Mouse (Mus musculus) MEL (cell line): Measurements from ENCODE around the gene Tmem234. TPM values are rescaled to one million over a fixed set of nuclear protein-coding genes. Genes with fewer than 3 reads are reported as not detected.

Experiments
- DNase-seq: peaks from one replicate; pipeline ENCODE4 v3.0.0; 2011; ENCODE audit warnings: low read depth, low spot score
- H3K27ac ChIP-seq: 2 replicates; pipeline ENCODE4 v1.5.1; 2012; ENCODE audit warnings: low read depth, mild to moderate bottlenecking, control low read depth, low read length, moderate library complexity; ENCODE audit not compliant: control insufficient read depth
- H3K27me3 ChIP-seq, 2 experiments: fragments of 150-350 bp in 1 of 2; sonication (generic) in 1 of 2; 2 replicates each; pipeline ENCODE4 v1.6.1; 2012; ENCODE audit warnings: low read length in 2 of 2, mild to moderate bottlenecking in 2 of 2, improper control_type of control experiment in 1 of 2, moderate library complexity in 1 of 2; ENCODE audit not compliant: insufficient read depth in 2 of 2, control insufficient read depth in 1 of 2
- H3K36me3 ChIP-seq, 2 experiments: 2 replicates each; pipeline ENCODE4 v1.6.1; 2012 to 2014; ENCODE audit warnings: low read length in 2 of 2, improper control_type of control experiment in 1 of 2, inconsistent platforms in 1 of 2, mild to moderate bottlenecking in 1 of 2; ENCODE audit not compliant: insufficient read depth in 2 of 2, control insufficient read depth in 1 of 2
- H3K4me1 ChIP-seq, 2 experiments: fragments of 150-350 bp in 1 of 2; sonication (generic) in 1 of 2; 2 replicates each; pipeline ENCODE4 v1.6.1; 2012; ENCODE audit warnings: low read length in 2 of 2, improper control_type of control experiment in 1 of 2, mild to moderate bottlenecking in 1 of 2; ENCODE audit not compliant: insufficient read depth in 2 of 2, control insufficient read depth in 1 of 2
- H3K4me3 ChIP-seq, 2 experiments: fragments of 150-350 bp in 1 of 2; sonication (generic) in 1 of 2; 2 replicates each; pipeline ENCODE4 v1.5.1; 2012; ENCODE audit warnings: low read depth in 2 of 2, low read length in 2 of 2, mild to moderate bottlenecking in 2 of 2, moderate library complexity in 2 of 2, control low read depth in 1 of 2, improper control_type of control experiment in 1 of 2; ENCODE audit not compliant: control insufficient read depth in 1 of 2, insufficient read depth in 1 of 2
- H3K79me2 ChIP-seq: 2 replicates; pipeline ENCODE4 v1.6.1; 2012; ENCODE audit warnings: mild to moderate bottlenecking, low read length, moderate library complexity; ENCODE audit not compliant: control insufficient read depth, poor library complexity, insufficient read depth
- H3K9ac ChIP-seq: 2 replicates; pipeline ENCODE4 v1.6.1; 2012; ENCODE audit warnings: low read depth, mild to moderate bottlenecking, control low read depth, low read length, moderate library complexity; ENCODE audit not compliant: control insufficient read depth, poor library complexity, severe bottlenecking
- H3K9me3 ChIP-seq: fragments of 150-350 bp; sonication (generic); replicated peaks from 2 replicates; pipeline ENCODE4 v1.6.1; 2012; ENCODE audit warnings: mild to moderate bottlenecking, low read length, improper control_type of control experiment, moderate library complexity; ENCODE audit not compliant: insufficient read depth
- BHLHE40 ChIP-seq: IDR thresholded peaks from 2 replicates; pipeline ENCODE4 v1.6.1; 2012; ENCODE audit warnings: low read depth, mild to moderate bottlenecking, inconsistent platforms, low read length, improper control_type of control experiment, borderline replicate concordance
- CHD1 ChIP-seq: IDR thresholded peaks from 2 replicates; pipeline ENCODE4 v1.6.1; 2012; ENCODE audit warnings: low read depth, mild to moderate bottlenecking, inconsistent platforms, low read length, improper control_type of control experiment
- CHD2 ChIP-seq: IDR thresholded peaks from 2 replicates; pipeline ENCODE4 v1.6.1; 2011; ENCODE audit warnings: low read length, improper control_type of control experiment
- CTCF ChIP-seq, 3 experiments: IDR thresholded peaks in 2 of 3; conservative IDR thresholded peaks in 1 of 3; 2 replicates each; pipeline ENCODE4 v1.5.1; 2011 to 2012; ENCODE audit warnings: low read length in 3 of 3, low read depth in 2 of 3, mild to moderate bottlenecking in 2 of 3, improper control_type of control experiment in 1 of 3, inconsistent platforms in 1 of 3, mixed read lengths in 1 of 3, moderate library complexity in 1 of 3; ENCODE audit not compliant: control insufficient read depth in 1 of 3, insufficient read depth in 1 of 3, poor library complexity in 1 of 3, severe bottlenecking in 1 of 3
- E2F4 ChIP-seq: IDR thresholded peaks from 2 replicates; pipeline ENCODE4 v1.6.1; 2011; ENCODE audit warnings: low read depth, low read length, improper control_type of control experiment, borderline replicate concordance
- ETS1 ChIP-seq: IDR thresholded peaks from 2 replicates; pipeline ENCODE4 v1.6.1; 2012; ENCODE audit warnings: low read depth, mild to moderate bottlenecking, inconsistent platforms, low read length, improper control_type of control experiment, moderate library complexity
- GATA1 ChIP-seq: IDR thresholded peaks from 2 replicates; pipeline ENCODE4 v1.6.1; 2011; ENCODE audit warnings: low read depth, low read length, improper control_type of control experiment
- HCFC1 ChIP-seq: IDR thresholded peaks from 2 replicates; pipeline ENCODE4 v1.6.1; 2012; ENCODE audit warnings: low read depth, mild to moderate bottlenecking, inconsistent platforms, low read length, improper control_type of control experiment, moderate library complexity
- KAT2A ChIP-seq: conservative IDR thresholded peaks from 2 replicates; pipeline ENCODE4 v1.6.1; 2012; ENCODE audit warnings: low read depth, low read length, improper control_type of control experiment, inconsistent platforms
- MAFK ChIP-seq: IDR thresholded peaks from 2 replicates; pipeline ENCODE4 v1.6.1; 2011; ENCODE audit warnings: low read depth, mild to moderate bottlenecking, low read length, improper control_type of control experiment, borderline replicate concordance
- MAX ChIP-seq: IDR thresholded peaks from 2 replicates; pipeline ENCODE4 v1.6.1; 2011; ENCODE audit warnings: low read length, improper control_type of control experiment
- MAZ ChIP-seq: IDR thresholded peaks from 2 replicates; pipeline ENCODE4 v1.6.1; 2012; ENCODE audit warnings: low read depth, mild to moderate bottlenecking, inconsistent platforms, low read length, improper control_type of control experiment
- MEF2A ChIP-seq: IDR thresholded peaks from 2 replicates; pipeline ENCODE4 v1.6.1; 2014; ENCODE audit warnings: low read depth, mild to moderate bottlenecking, inconsistent platforms, low read length, improper control_type of control experiment; ENCODE audit not compliant: poor library complexity, insufficient replicate concordance, severe bottlenecking; ENCODE audit errors: extremely low read depth
- MXI1 ChIP-seq: IDR thresholded peaks from 2 replicates; pipeline ENCODE4 v1.6.1; 2011; ENCODE audit warnings: mild to moderate bottlenecking, low read depth, low read length, improper control_type of control experiment
- MYB ChIP-seq: IDR thresholded peaks from 2 replicates; pipeline ENCODE4 v1.6.1; 2011; ENCODE audit warnings: mild to moderate bottlenecking, low read depth, low read length, improper control_type of control experiment
- MYC ChIP-seq: IDR thresholded peaks from 2 replicates; pipeline ENCODE4 v1.6.1; 2011; ENCODE audit warnings: low read depth, mild to moderate bottlenecking, low read length, improper control_type of control experiment, moderate library complexity
- NELFE ChIP-seq: IDR thresholded peaks from 2 replicates; pipeline ENCODE4 v1.6.1; 2011; ENCODE audit warnings: low read depth, low read length, improper control_type of control experiment
- NRF1 ChIP-seq: IDR thresholded peaks from 2 replicates; pipeline ENCODE4 v1.6.1; 2014; ENCODE audit warnings: low read depth, mild to moderate bottlenecking, inconsistent platforms, low read length, improper control_type of control experiment, moderate library complexity; ENCODE audit not compliant: poor library complexity, insufficient read depth, severe bottlenecking
- POLR2A ChIP-seq, 2 experiments: IDR thresholded peaks; 2 replicates each; pipeline ENCODE4 v1.6.1; 2011 to 2012; ENCODE audit warnings: low read length in 2 of 2, mild to moderate bottlenecking in 2 of 2, control low read depth in 1 of 2, improper control_type of control experiment in 1 of 2, low read depth in 1 of 2, moderate library complexity in 1 of 2; ENCODE audit not compliant: control insufficient read depth in 1 of 2, insufficient read depth in 1 of 2, poor library complexity in 1 of 2
- POLR2AphosphoS2 ChIP-seq: IDR thresholded peaks from 2 replicates; pipeline ENCODE4 v1.6.1; 2011; ENCODE audit warnings: low read length, improper control_type of control experiment
- RAD21 ChIP-seq: IDR thresholded peaks from 2 replicates; pipeline ENCODE4 v1.6.1; 2011; ENCODE audit warnings: mild to moderate bottlenecking, low read depth, low read length, improper control_type of control experiment
- RCOR1 ChIP-seq: IDR thresholded peaks from 2 replicates; pipeline ENCODE4 v1.6.1; 2012; ENCODE audit warnings: low read depth, mild to moderate bottlenecking, inconsistent platforms, low read length, improper control_type of control experiment
- SIN3A ChIP-seq: IDR thresholded peaks from 2 replicates; pipeline ENCODE4 v1.6.1; 2012; ENCODE audit warnings: low read length, improper control_type of control experiment, inconsistent platforms
- TAL1 ChIP-seq: IDR thresholded peaks from 2 replicates; pipeline ENCODE4 v1.6.1; 2012; ENCODE audit warnings: mild to moderate bottlenecking, inconsistent platforms, low read length, moderate library complexity, mixed read lengths
- TBP ChIP-seq: IDR thresholded peaks from 2 replicates; pipeline ENCODE4 v1.8.0; 2011; ENCODE audit warnings: low read depth, low read length, improper control_type of control experiment
- TCF12 ChIP-seq: IDR thresholded peaks from 2 replicates; pipeline ENCODE4 v1.6.1; 2014; ENCODE audit warnings: low read depth, mild to moderate bottlenecking, inconsistent platforms, low read length, improper control_type of control experiment, moderate library complexity
- USF1 ChIP-seq: IDR thresholded peaks from 2 replicates; pipeline ENCODE4 v1.6.1; 2014; ENCODE audit warnings: low read depth, mild to moderate bottlenecking, inconsistent platforms, low read length, improper control_type of control experiment, moderate library complexity
- USF2 ChIP-seq, 2 experiments: IDR thresholded peaks; 2 replicates each; pipeline ENCODE4 v1.6.1; 2011 to 2012; ENCODE audit warnings: improper control_type of control experiment in 2 of 2, low read length in 2 of 2, borderline replicate concordance in 1 of 2, inconsistent platforms in 1 of 2, low read depth in 1 of 2, mild to moderate bottlenecking in 1 of 2; ENCODE audit not compliant: insufficient read depth in 1 of 2
- ZC3H11A ChIP-seq: IDR thresholded peaks from 2 replicates; pipeline ENCODE4 v1.6.1; 2012; ENCODE audit warnings: low read depth, mild to moderate bottlenecking, inconsistent platforms, low read length, improper control_type of control experiment
- ZKSCAN1 ChIP-seq: IDR thresholded peaks from 2 replicates; pipeline ENCODE4 v1.6.1; 2012; ENCODE audit warnings: low read depth, mild to moderate bottlenecking, inconsistent platforms, low read length, improper control_type of control experiment, moderate library complexity
- ZNF384 ChIP-seq: IDR thresholded peaks from 2 replicates; pipeline ENCODE4 v1.6.1; 2012; ENCODE audit warnings: low read depth, mild to moderate bottlenecking, inconsistent platforms, low read length, improper control_type of control experiment
- polyA plus RNA-seq, 2 experiments: library from polyadenylated mRNA; stranded (reverse) in 1 of 2; unstranded in 1 of 2; fragments of >175 nt in 1 of 2; fragments of >200 nt in 1 of 2; gene quantifications; 2 replicates each; pipeline versions ENCODE4 v1.2.1 to v1.2.4; 2012; ENCODE audit warnings: low replicate concordance in 2 of 2, low read depth in 1 of 2; ENCODE audit not compliant: insufficient read length in 2 of 2, insufficient read depth in 1 of 2, missing spikeins in 1 of 2
- total RNA-seq: library from RNA; depleted of rRNA; stranded (reverse); fragments of 300-350 nt; gene quantifications from 2 replicates; pipeline ENCODE4 v1.2.3, GENCODE M21; 2012

The Tmem234 gene
- total and polyA plus RNA-seq, 3 experiments: 148 to 220 TPM; not detected in 1

DNA sequence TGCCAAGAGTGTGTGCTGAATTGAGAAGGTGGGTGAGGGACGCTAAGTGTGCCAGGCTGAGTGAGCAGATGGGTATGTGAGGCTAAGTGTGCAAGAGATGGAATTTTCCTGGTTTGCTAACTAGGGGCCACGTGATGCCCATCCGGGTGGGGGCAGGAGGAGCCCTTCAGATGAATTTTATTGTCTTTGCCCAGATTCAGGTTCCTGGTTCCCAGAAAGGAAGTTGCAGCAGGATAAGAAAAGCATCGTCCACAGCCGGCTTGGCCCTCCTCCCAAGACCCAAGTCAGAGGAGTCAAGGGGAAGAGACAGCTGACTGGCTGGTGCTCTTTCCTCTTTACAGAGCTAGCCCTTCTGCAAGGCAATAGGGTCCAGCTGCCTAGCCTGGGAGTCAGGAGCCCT, 22.0 kb upstream of the Tmem234 start, which contains the start of gene Fam167b:
Gene Fam167b, minus strand, starts transcription at position 84 of the 400 bp plus-strand sequence.
- no peak for DNase-seq
- no peaks in the 10 kb centered on the region for H3K9me3 ChIP-seq
- no peak within 1 kb of the TSS for H3K9ac ChIP-seq
- peak within 1 kb of the TSS in 1 of 2 experiments; percentile 38; a peak in 1 of 4 replicates for H3K4me3 ChIP-seq
- H3K79me2 ChIP-seq: no peaks in the 10 kb centered on the region
- H3K27ac ChIP-seq: no peak within 1 kb of the TSS
- no peaks in the 10 kb centered on the region for H3K27me3 ChIP-seq
- peaks cover 0 to 23% of the 10 kb centered on the region in 2 experiments; a peak in 3 of 4 replicates for H3K4me1 ChIP-seq
- peak; percentile 42; the same call in 1 of the 2 replicates for TF ChIP-seq USF1
- TF ChIP-seq SIN3A: no peak
- H3K36me3 ChIP-seq: peaks cover 0 to 6% of the 10 kb centered on the region in 2 experiments; a peak in 2 of 4 replicates

DNA sequence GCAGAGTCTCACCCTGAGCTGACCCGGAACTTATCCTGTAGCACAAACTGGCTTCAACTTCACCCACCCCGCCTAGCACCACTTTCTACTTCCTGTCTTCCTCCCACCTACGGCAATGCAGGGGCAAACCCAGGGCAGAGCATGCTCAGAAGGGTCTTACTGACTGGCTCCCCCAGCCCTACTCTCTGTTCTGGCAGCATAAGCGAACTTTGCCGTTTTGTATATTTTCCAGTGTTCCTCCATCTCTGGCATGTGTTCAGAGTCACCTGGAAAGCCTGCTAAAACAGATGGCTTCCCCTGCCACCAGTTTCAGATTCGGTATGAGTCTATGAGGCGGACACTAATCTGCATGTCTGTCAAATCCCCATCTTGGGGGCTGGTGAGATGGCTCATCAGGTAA, 20.1 kb upstream of the Tmem234 start:
- Histone ChIP-seq H3K9me3 (no peaks in the 10 kb centered on the region), H3K36me3 (peaks cover 0 to 6% of the 10 kb centered on the region in 2 experiments; a peak in 2 of 4 replicates), H3K79me2 (no peaks in the 10 kb centered on the region; the same call in 1 of the 2 replicates), H3K4me3 (peak overlapping the region; percentile 8 to 23; a peak in 2 of 4 replicates), H3K27ac (peak overlapping the region; percentile 54), H3K4me1 (peaks cover 0 to 20% of the 10 kb centered on the region in 2 experiments; a peak in 1 of 4 replicates), H3K9ac (peak overlapping the region; percentile 63), H3K27me3 (no peaks in the 10 kb centered on the region)
- DNase-seq: peak; percentile 88
- TF ChIP-seq TAL1: no peak
- TF ChIP-seq MAFK: no peak
- TF ChIP-seq NELFE: peak; percentile 52
- no peak for TF ChIP-seq GATA1
- peak in 1 of 2 experiments; percentile 63; a peak in 1 of 4 replicates for TF ChIP-seq POLR2A (IDR thresholded peaks at IDR 0.05; ENCODE audit: control insufficient read depth in 1 of 2, insufficient read depth in 1 of 2, low read depth in 1 of 2, low read length in 2 of 2, poor library complexity in 1 of 2)
- TF ChIP-seq RAD21: no peak
- no peak for TF ChIP-seq ZNF384
- TF ChIP-seq RCOR1: no peak
- TF ChIP-seq USF1: no peak
- no peak for TF ChIP-seq POLR2AphosphoS2
- no peak for TF ChIP-seq ZKSCAN1
- no peak for TF ChIP-seq ETS1
- TF ChIP-seq MXI1: no peak
- no peak for TF ChIP-seq CTCF (IDR thresholded peaks at IDR 0.05 in 2 of 3, conservative IDR thresholded peaks at IDR 0.05 in 1 of 3; ENCODE audit: control insufficient read depth in 1 of 3, insufficient read depth in 1 of 3, low read depth in 2 of 3, low read length in 3 of 3, poor library complexity in 1 of 3, severe bottlenecking in 1 of 3)
- TF ChIP-seq TCF12: no peak
- peak; percentile 85 for TF ChIP-seq TBP
- TF ChIP-seq USF2 (IDR thresholded peaks at IDR 0.05; ENCODE audit: borderline replicate concordance in 1 of 2, insufficient read depth in 1 of 2, low read depth in 1 of 2, low read length in 2 of 2): no peak
- TF ChIP-seq BHLHE40: no peak
- 0 out of 2 replicates have a peak, but pooled peaks have one; percentile 44 for TF ChIP-seq MAX
- TF ChIP-seq MYB: no peak
- TF ChIP-seq MYC: peak; percentile 36; the same call in 1 of the 2 replicates
- no peak for TF ChIP-seq ZC3H11A
- peak; percentile 82 for TF ChIP-seq HCFC1
- TF ChIP-seq MEF2A: no peak
- TF ChIP-seq CHD2: no peak
- no peak for TF ChIP-seq E2F4
- no peak for TF ChIP-seq CHD1
- TF ChIP-seq NRF1: peak; percentile 65
- no peak for TF ChIP-seq MAZ
- no peak; the same call in 1 of the 2 replicates for TF ChIP-seq KAT2A
